Mouse (Mus musculus) liver, adult 2 months (tissue): ENCODE data around the gene Arhgap18.

Experiments
- CTCF ChIP-seq: fragments of 200-500 bp; IDR thresholded peaks from 2 replicates; pipeline ENCODE4 v1.5.1; 2011; ENCODE audit warnings: low read depth, low read length, control low read depth
- POLR2A ChIP-seq: fragments of 200-500 bp; IDR thresholded peaks from 2 replicates; pipeline ENCODE4 v1.6.1; 2011; ENCODE audit warnings: low read length, control low read depth; ENCODE audit not compliant: insufficient read depth; ENCODE audit errors: extremely low read depth

GRCm38 (mm10) chr10:26810059-26810458 lies 56.8 kb downstream of the Arhgap18 start:
- no peak for TF ChIP-seq POLR2A
- TF ChIP-seq CTCF, result no peak
